Mouse (Mus musculus): ENCODE measurements around the gene Pdss2.
"Not testable (repeated sequence)": the region's sequence is repeated elsewhere in the genome, so short reads cannot be mapped to it uniquely, and the experiment has no call there.

The Pdss2 gene

GRCm38 (mm10) chr10:43242215-43242614 lies 20.9 kb downstream of the Pdss2 start:
- DNase-seq (ENCODE audit: low read depth, low spot score), result no peak

- DNase-seq (ENCODE audit: low read depth, low spot score), result no peak
Observed at GRCm38 (mm10) chr10:43244262-43244806, 23.0 kb downstream of the Pdss2 start.

- no peak for DNase-seq (ENCODE audit: low read depth, low spot score)
Observed at GRCm38 (mm10) chr10:43245461-43246200, 24.3 kb downstream of the Pdss2 start.

GRCm38 (mm10) chr10:43247994-43248393 lies 26.7 kb downstream of the Pdss2 start:
- no peak for DNase-seq (ENCODE audit: low read depth, low spot score)

- DNase-seq (ENCODE audit: low read depth, low spot score), result peak; percentile 51
Observed at GRCm38 (mm10) chr10:43252324-43252723, 31.0 kb downstream of the Pdss2 start.

GRCm38 (mm10) chr10:43256965-43257364 lies 35.7 kb downstream of the Pdss2 start:
- not testable (repeated sequence) for DNase-seq (ENCODE audit: low read depth, low spot score)

- DNase-seq (ENCODE audit: low read depth, low spot score), result not testable (repeated sequence)
Observed at GRCm38 (mm10) chr10:43257500-43257899, 36.2 kb downstream of the Pdss2 start.

GRCm38 (mm10) chr10:43271318-43271717 lies 50.0 kb downstream of the Pdss2 start:
- DNase-seq (ENCODE audit: low read depth, low spot score), result no peak

- no peak for DNase-seq (ENCODE audit: low read depth, low spot score)
Observed at GRCm38 (mm10) chr10:43272381-43272780, 51.1 kb downstream of the Pdss2 start.

- DNase-seq (ENCODE audit: low read depth, low spot score), result no peak
Observed at GRCm38 (mm10) chr10:43273057-43273456, 51.8 kb downstream of the Pdss2 start.

- no peak for DNase-seq (ENCODE audit: low read depth, low spot score)
Observed at GRCm38 (mm10) chr10:43275446-43275845, 54.2 kb downstream of the Pdss2 start.

GRCm38 (mm10) chr10:43276116-43276659 lies 54.9 kb downstream of the Pdss2 start:
- DNase-seq (ENCODE audit: low read depth, low spot score), result no peak

- DNase-seq (ENCODE audit: low read depth, low spot score), result no peak
Observed at GRCm38 (mm10) chr10:43277266-43278145, 56.2 kb downstream of the Pdss2 start.

GRCm38 (mm10) chr10:43279637-43280288 lies 58.5 kb downstream of the Pdss2 start:
- DNase-seq (ENCODE audit: low read depth, low spot score), result no peak

GRCm38 (mm10) chr10:43285541-43285940 lies 64.3 kb downstream of the Pdss2 start:
- DNase-seq (ENCODE audit: low read depth, low spot score), result no peak

- no peak for DNase-seq (ENCODE audit: low read depth, low spot score)
Observed at GRCm38 (mm10) chr10:43290638-43291230, 69.4 kb downstream of the Pdss2 start.

GRCm38 (mm10) chr10:43291333-43291736 lies 70.0 kb downstream of the Pdss2 start:
- DNase-seq (ENCODE audit: low read depth, low spot score), result no peak

- DNase-seq (ENCODE audit: low read depth, low spot score), result peak; percentile 34
Observed at GRCm38 (mm10) chr10:43292454-43292853, 71.2 kb downstream of the Pdss2 start.

- no peak for DNase-seq (ENCODE audit: low read depth, low spot score)
Observed at GRCm38 (mm10) chr10:43294331-43294730, 73.0 kb downstream of the Pdss2 start.

- no peak for DNase-seq (ENCODE audit: low read depth, low spot score)
Observed at GRCm38 (mm10) chr10:43308105-43308810, 87.0 kb downstream of the Pdss2 start.
